Comparison of ENCODE assay signal across 8 mouse cellular contexts in genomic region chr1:151705723-151706396, GRCm38 (mm10). TPM values are rescaled to one million over a fixed set of nuclear protein-coding genes. Genes with fewer than 3 reads are reported as not detected.
DNase-seq lines count a peak whose midpoint lies in the region; ATAC-seq and TF ChIP-seq lines count a peak whose summit lies in the region.

No protein-coding gene starts in this region.

- H3K4me1 ChIP-seq in embryonic facial prominence, embryonic 10.5 days, result peaks cover 8% of the 10 kb centered on the region; the same call in 1 of the 2 replicates
- H3K4me1 ChIP-seq in intestine, embryonic 16.5 days (ENCODE audit: control insufficient read depth, insufficient read depth, low read length), result peaks cover 11% of the 10 kb centered on the region
- H3K4me1 ChIP-seq in midbrain, embryonic 12.5 days, result 0 out of 2 replicates have a peak, but pooled peaks cover 4% of the 10 kb centered on the region
- H3K4me1 ChIP-seq in small intestine, adult 2 months (ENCODE audit: control insufficient read depth, insufficient read depth, insufficient read length, low read length), result no peaks in the 10 kb centered on the region; the same call in 1 of the 2 replicates

- 37% methylated on average over 11 of the region's 11 CpGs for WGBS in embryonic facial prominence, embryonic 10.5 days
- WGBS in intestine, embryonic 16.5 days, result 31% methylated on average over 11 of the region's 11 CpGs
- WGBS in midbrain, embryonic 12.5 days, result 47% methylated on average over 11 of the region's 11 CpGs
- 33% methylated on average over 11 of the region's 11 CpGs for WGBS in small intestine, adult 2 months

- no peak overlapping the region for H3K4me2 ChIP-seq in intestine, embryonic 16.5 days (ENCODE audit: low read depth, low read length)
- H3K4me2 ChIP-seq in midbrain, embryonic 12.5 days (replicated peaks), result no peak overlapping the region

- intact Hi-C loops in left cerebral cortex, postnatal 25 days (cut with DNase I), result loop anchor here (1.0 to 2.0 kb wide), 2 partner anchors 142 to 219 kb away; no protein-coding TSS in a partner anchor

- no peak overlapping the region for H3K9ac ChIP-seq in intestine, embryonic 16.5 days (ENCODE audit: low read depth, low read length)
- 0 out of 2 replicates have a peak overlapping the region, but pooled peaks have one; percentile 11 for H3K9ac ChIP-seq in midbrain, embryonic 12.5 days (replicated peaks)

- no peak overlapping the region for H3K4me3 ChIP-seq in embryonic facial prominence, embryonic 10.5 days
- no peak overlapping the region for H3K4me3 ChIP-seq in intestine, embryonic 16.5 days (ENCODE audit: low read length)
- H3K4me3 ChIP-seq in midbrain, embryonic 12.5 days, result no peak overlapping the region
- H3K4me3 ChIP-seq in small intestine, adult 2 months (ENCODE audit: low read depth, low read length), result no peak overlapping the region

- peak; percentile 94 for DNase-seq in 3T3-L1 (ENCODE audit: low read depth, low spot score)
- DNase-seq in adrenal gland, postnatal 10 days, result peak; percentile 92
- DNase-seq in embryonic facial prominence, embryonic 10.5 days (ENCODE audit: low spot score), result peak; percentile 79
- DNase-seq in left cerebral cortex, postnatal 25 days (ENCODE audit: low spot score in 2 of 2), result peak; percentile 86 to 87

- H3K27me3 ChIP-seq in embryonic facial prominence, embryonic 10.5 days (replicated peaks; ENCODE audit: low read depth, poor library complexity, severe bottlenecking), result no peaks in the 10 kb centered on the region
- no peaks in the 10 kb centered on the region for H3K27me3 ChIP-seq in intestine, embryonic 16.5 days (replicated peaks; ENCODE audit: control insufficient read depth, insufficient read depth, low read length)
- 0 out of 2 replicates have a peak, but pooled peaks cover 4% of the 10 kb centered on the region for H3K27me3 ChIP-seq in midbrain, embryonic 12.5 days
- no peaks in the 10 kb centered on the region for H3K27me3 ChIP-seq in small intestine, adult 2 months (ENCODE audit: control insufficient read depth, insufficient read depth, low read length)

- no peak for TF ChIP-seq POLR2A in small intestine, adult 2 months (IDR thresholded peaks at IDR 0.05; ENCODE audit: low read depth, low read length)

- no peaks in the 10 kb centered on the region for H3K9me3 ChIP-seq in embryonic facial prominence, embryonic 10.5 days
- H3K9me3 ChIP-seq in intestine, embryonic 16.5 days (ENCODE audit: control insufficient read depth, low read length), result no peaks in the 10 kb centered on the region
- H3K9me3 ChIP-seq in midbrain, embryonic 12.5 days, result no peaks in the 10 kb centered on the region

- H3K36me3 ChIP-seq in embryonic facial prominence, embryonic 10.5 days (replicated peaks), result no peaks in the 10 kb centered on the region
- H3K36me3 ChIP-seq in intestine, embryonic 16.5 days (ENCODE audit: control insufficient read depth, insufficient read depth, low read length), result no peaks in the 10 kb centered on the region
- no peaks in the 10 kb centered on the region for H3K36me3 ChIP-seq in midbrain, embryonic 12.5 days
- no peaks in the 10 kb centered on the region for H3K36me3 ChIP-seq in small intestine, adult 2 months (ENCODE audit: control insufficient read depth, insufficient read depth, low read length)

- H3K27ac ChIP-seq in embryonic facial prominence, embryonic 10.5 days (replicated peaks), result no peak overlapping the region
- no peak overlapping the region for H3K27ac ChIP-seq in intestine, embryonic 16.5 days (ENCODE audit: low read length)
- no peak overlapping the region for H3K27ac ChIP-seq in midbrain, embryonic 12.5 days (replicated peaks)
- H3K27ac ChIP-seq in small intestine, adult 2 months (ENCODE audit: insufficient read depth, low read depth, low read length), result no peak overlapping the region

- peak; percentile 51; the same call in 1 of the 2 replicates for TF ChIP-seq CTCF in small intestine, adult 2 months (IDR thresholded peaks at IDR 0.05; ENCODE audit: extremely low read depth, insufficient read length, insufficient replicate concordance, low read depth, low read length)

- peak; percentile 74 for ATAC-seq in granulocyte monocyte progenitor cell, adult 5-6 weeks (replicated peaks; ENCODE audit: poor library complexity, severe bottlenecking)
- ATAC-seq in intestine, embryonic 16.5 days, result peak; percentile 79
- peak; percentile 81 for ATAC-seq in midbrain, embryonic 12.5 days (ENCODE audit: low FRiP score, low read depth)

RNA-seq across cellular contexts. Expression of gene Edem3, which starts 49.3 kb away (rescaled TPM):
- 10 to 100 TPM; 75.4 to 77.1 TPM for total RNA-seq in adrenal gland, postnatal 10 days (2021)
- polyA plus RNA-seq in embryonic facial prominence, embryonic 10.5 days (2016; fragmentation: Nextera tagmentation; extraction: Ambion mirVana), result 18.9 and 19.1 TPM in 2 replicates
- total RNA-seq in granulocyte monocyte progenitor cell, adult 5-6 weeks (2014; fragmentation: Nextera tagmentation), result 22.0 and 24.1 TPM in 2 replicates
- total RNA-seq in granulocyte monocyte progenitor cell, adult 5-6 weeks (2017), result 39.4 and 41.5 TPM in 2 replicates
- polyA plus RNA-seq in intestine, embryonic 16.5 days (2015; fragmentation: Nextera tagmentation; extraction: Ambion mirVana), result 8.8 and 11.1 TPM in 2 replicates
- total RNA-seq in left cerebral cortex, postnatal 25 days (2021), result 10 to 100 TPM; 38.5 to 39.7 TPM
- polyA plus RNA-seq in midbrain, embryonic 12.5 days (2016; fragmentation: Nextera tagmentation; extraction: Ambion mirVana), result 26.6 and 29.2 TPM in 2 replicates
- 2.8 and 7.2 TPM in 2 replicates for polyA plus RNA-seq in small intestine, adult 2 months (2012; rRNA removed)
